Mouse (Mus musculus): ENCODE measurements around the gene Frmd4b. TPM values are rescaled to one million over a fixed set of nuclear protein-coding genes. Genes with fewer than 3 reads are reported as not detected.
A peak's percentile ranks its signal among the peaks of the same experiment; 100 is the strongest.

Gene Frmd4b
- polyA plus RNA-seq, 1 experiment from 2014 or later, result 21.5 TPM

- ChIA-PET CTCF (interaction anchor here (0.8 to 2.3 kb wide), 5 partner anchors 9 to 123 kb away, joined by 3 to 12 read pairs (median 3); no protein-coding TSS in a partner anchor), POLR2A (no interaction called here)
- TF ChIP-seq CTCF (IDR thresholded peaks at IDR 0.05), result no peak
- H3K27me3 ChIP-seq, result no peaks in the 10 kb centered on the region
- no peak for DNase-seq (ENCODE audit: low read depth, low spot score)
- in situ Hi-C loops (cut with MboI; ENCODE audit: low pct_unique_long_range_greater_than_20kb), result loop anchor here (10.0 to 25.0 kb wide), 2 partner anchors 63 to 330 kb away; no protein-coding TSS in a partner anchor
- ATAC-seq, result no peak
Measured at GRCm38 (mm10) chr6:97407425-97407824, 209.9 kb downstream of the Frmd4b start.

GRCm38 (mm10) chr6:97405311-97405710 lies 212.0 kb downstream of the Frmd4b start:
- POLR2A ChIA-PET, result no interaction called here
- in situ Hi-C loops (cut with MboI; ENCODE audit: low pct_unique_long_range_greater_than_20kb), result loop anchor here (10.0 to 25.0 kb wide), 2 partner anchors 61 to 332 kb away; no protein-coding TSS in a partner anchor
- H3K27me3 ChIP-seq, result no peaks in the 10 kb centered on the region
- ATAC-seq (no peak), DNase-seq (ENCODE audit: low read depth, low spot score) (no peak)
- TF ChIP-seq CTCF (IDR thresholded peaks at IDR 0.05), result no peak
- CTCF ChIA-PET, result interaction anchor here (0.7 kb wide), 1 partner anchor 9 kb away, joined by 3 read pairs; no protein-coding TSS in a partner anchor

- TF ChIP-seq CTCF (IDR thresholded peaks at IDR 0.05), result no peak
- H3K27me3 ChIP-seq, result no peaks in the 10 kb centered on the region
- in situ Hi-C loops (cut with MboI; ENCODE audit: low pct_unique_long_range_greater_than_20kb), result loop anchor here (10.0 to 25.0 kb wide), 2 partner anchors 58 to 334 kb away; no protein-coding TSS in a partner anchor
- no peak for DNase-seq (ENCODE audit: low read depth, low spot score)
- CTCF ChIA-PET, result no interaction called here
- no peak for ATAC-seq
- POLR2A ChIA-PET, result no interaction called here
Measured at GRCm38 (mm10) chr6:97402822-97403472, 214.4 kb downstream of the Frmd4b start.

- TF ChIP-seq CTCF (IDR thresholded peaks at IDR 0.05), result no peak
- POLR2A ChIA-PET, result no interaction called here
- ATAC-seq (no peak), DNase-seq (ENCODE audit: low read depth, low spot score) (no peak)
- CTCF ChIA-PET, result interaction anchor here (0.7 to 1.7 kb wide), 3 partner anchors 14 to 122 kb away, joined by 3 to 7 read pairs (median 3); no protein-coding TSS in a partner anchor
- in situ Hi-C loops (cut with MboI; ENCODE audit: low pct_unique_long_range_greater_than_20kb), result loop anchor here (10.0 to 25.0 kb wide), 2 partner anchors 56 to 337 kb away; no protein-coding TSS in a partner anchor
- H3K27me3 ChIP-seq, result no peaks in the 10 kb centered on the region
Measured at GRCm38 (mm10) chr6:97400446-97400845, 216.9 kb downstream of the Frmd4b start.

- H3K27me3 ChIP-seq, result no peaks in the 10 kb centered on the region
- no peak for DNase-seq (ENCODE audit: low read depth, low spot score)
- ATAC-seq, result no peak
- no peak for TF ChIP-seq CTCF (IDR thresholded peaks at IDR 0.05)
- ChIA-PET CTCF (interaction anchor here (0.8 to 1.2 kb wide), 2 partner anchors 15 to 16 kb away, joined by 3 to 4 read pairs; no protein-coding TSS in a partner anchor), POLR2A (no interaction called here)
- in situ Hi-C loops (cut with MboI; ENCODE audit: low pct_unique_long_range_greater_than_20kb), result no loop called here
Measured at GRCm38 (mm10) chr6:97397935-97398334, 219.4 kb downstream of the Frmd4b start.

GRCm38 (mm10) chr6:97396957-97397354 lies 220.4 kb downstream of the Frmd4b start:
- CTCF ChIA-PET, result interaction anchor here (1.3 kb wide), 1 partner anchor 15 kb away, joined by 3 read pairs; no protein-coding TSS in a partner anchor
- no peaks in the 10 kb centered on the region for H3K27me3 ChIP-seq
- no peak for ATAC-seq
- no peak for TF ChIP-seq CTCF (IDR thresholded peaks at IDR 0.05)
- in situ Hi-C loops (cut with MboI; ENCODE audit: low pct_unique_long_range_greater_than_20kb), result no loop called here
- DNase-seq (ENCODE audit: low read depth, low spot score), result no peak
- POLR2A ChIA-PET, result no interaction called here

- DNase-seq (ENCODE audit: low read depth, low spot score), result no peak
- ChIA-PET CTCF (interaction anchor here (1.3 kb wide), 1 partner anchor 16 kb away, joined by 3 read pairs; no protein-coding TSS in a partner anchor), POLR2A (no interaction called here)
- H3K27me3 ChIP-seq, result no peaks in the 10 kb centered on the region
- no peak for ATAC-seq
- no peak for TF ChIP-seq CTCF (IDR thresholded peaks at IDR 0.05)
- in situ Hi-C loops (cut with MboI; ENCODE audit: low pct_unique_long_range_greater_than_20kb), result no loop called here
Measured at GRCm38 (mm10) chr6:97396351-97396956, 220.9 kb downstream of the Frmd4b start.

- no peak for TF ChIP-seq CTCF (IDR thresholded peaks at IDR 0.05)
- peak; percentile 31 for ATAC-seq
- in situ Hi-C loops (cut with MboI; ENCODE audit: low pct_unique_long_range_greater_than_20kb), result no loop called here
- ChIA-PET POLR2A (no interaction called here), CTCF (no interaction called here)
- DNase-seq (ENCODE audit: low read depth, low spot score), result no peak
- no peaks in the 10 kb centered on the region for H3K27me3 ChIP-seq
Measured at GRCm38 (mm10) chr6:97395477-97396350, 221.6 kb downstream of the Frmd4b start.

- ChIA-PET POLR2A (no interaction called here), CTCF (interaction anchor here (2.1 kb wide), 1 partner anchor 12 kb away, joined by 6 read pairs; no protein-coding TSS in a partner anchor)
- no peaks in the 10 kb centered on the region for H3K27me3 ChIP-seq
- in situ Hi-C loops (cut with MboI; ENCODE audit: low pct_unique_long_range_greater_than_20kb), result no loop called here
- DNase-seq (ENCODE audit: low read depth, low spot score) (no peak), ATAC-seq (no peak)
- no peak for TF ChIP-seq CTCF (IDR thresholded peaks at IDR 0.05)
Measured at GRCm38 (mm10) chr6:97394473-97395075, 222.8 kb downstream of the Frmd4b start.

GRCm38 (mm10) chr6:97392912-97393311 lies 224.4 kb downstream of the Frmd4b start:
- POLR2A ChIA-PET, result no interaction called here
- in situ Hi-C loops (cut with MboI; ENCODE audit: low pct_unique_long_range_greater_than_20kb), result no loop called here
- no peak for TF ChIP-seq CTCF (IDR thresholded peaks at IDR 0.05)

More at GRCm38 (mm10) chr6:97392912-97393311, 224.4 kb downstream of the Frmd4b start:
- H3K27me3 ChIP-seq, result no peaks in the 10 kb centered on the region
- DNase-seq (ENCODE audit: low read depth, low spot score) (no peak), ATAC-seq (no peak)
- CTCF ChIA-PET, result interaction anchor here (1.0 to 2.1 kb wide), 2 partner anchors 10 to 33 kb away, joined by 3 to 6 read pairs; no protein-coding TSS in a partner anchor

Measured in Patski (cell line).